Mouse (Mus musculus): ENCODE measurements around the gene Hoxd9. TPM values are rescaled to one million over a fixed set of nuclear protein-coding genes. Genes with fewer than 3 reads are reported as not detected.

Gene Hoxd9
- polyA plus RNA-seq, 1 experiment from 2014 or later: 0.52 TPM

GRCm38 (mm10) chr2:74747006-74747405 is 49.5 kb downstream of the Hoxd9 start:
- no peak for DNase-seq (ENCODE audit: low spot score)

DNA sequence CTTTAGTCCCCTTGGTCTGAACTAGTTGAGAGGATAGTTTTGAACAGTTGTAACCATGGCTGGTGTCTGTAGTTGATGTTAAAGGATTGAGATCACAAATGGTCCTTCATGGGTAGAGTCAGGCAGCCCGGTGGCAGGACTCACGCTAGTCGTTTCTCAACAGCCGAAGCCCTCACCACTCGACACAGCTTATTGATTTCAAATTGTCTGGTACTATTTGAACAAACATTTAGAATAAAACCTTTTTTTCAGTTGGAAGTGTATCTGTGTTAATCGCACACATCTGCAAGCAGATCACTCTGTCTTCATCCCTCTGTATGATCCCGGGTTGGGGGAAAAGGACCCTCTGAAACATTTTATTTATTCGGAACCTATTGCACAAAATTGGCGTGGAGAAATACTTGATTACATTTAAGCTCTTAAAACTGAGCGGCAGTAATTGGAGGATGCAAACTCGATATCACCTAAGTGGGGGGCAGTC is 50.2 kb downstream of the Hoxd9 start:
- DNase-seq (ENCODE audit: low spot score): no peak

DNA sequence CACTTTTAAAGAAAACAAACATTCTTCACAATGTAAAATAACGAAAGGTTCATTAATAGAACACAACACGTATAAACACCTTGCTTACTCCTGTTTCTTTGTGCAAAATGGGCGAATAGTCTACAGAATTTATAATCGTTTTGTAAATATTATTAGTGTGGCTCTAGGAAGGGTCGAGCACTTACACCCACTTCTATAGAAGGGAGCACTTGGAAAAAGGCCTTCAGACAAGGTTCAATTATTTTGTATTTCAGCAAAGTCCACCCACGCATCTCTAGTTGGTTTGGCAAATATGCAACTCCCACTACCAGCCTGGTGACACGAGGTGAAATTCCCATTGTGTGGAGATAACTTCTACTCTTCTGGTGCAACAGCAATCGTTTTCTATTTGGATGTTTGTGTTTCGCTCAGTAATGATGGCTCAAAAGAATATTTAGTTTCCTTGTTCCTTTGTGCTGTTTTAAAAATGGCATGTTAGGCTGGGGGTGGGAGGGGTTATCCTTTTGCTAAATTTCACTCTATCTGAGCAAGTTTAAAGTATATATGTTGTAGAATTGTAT is 51.0 kb downstream of the Hoxd9 start:
- no peak for DNase-seq (ENCODE audit: low spot score)

- DNase-seq (ENCODE audit: low spot score): peak; percentile 31
These were observed 52.0 kb downstream of the Hoxd9 start for GRCm38 (mm10) chr2:74749337-74750121.

MicroRNAs encoded within 50 kb of the gene (microRNA counts, 519-probe panel; counts per million panel counts)
- 473 counts per million, percentile 71 among the panel's probes with 10 or more counts for microRNA mmu-miR-10b

Small RNAs within 50 kb of the gene (microRNA-seq; reads per million reads assigned to microRNA genes)
- gene Gm44463 (ENCODE audit: borderline number of aligned reads): not detected
- 2,899 reads per million, percentile 80 among the genes with 10 or more reads in this experiment for gene Mir10b (ENCODE audit: borderline number of aligned reads)

Other genes with a start within 250 kb of the Hoxd9 start
- gene Lnpk, start 118.3 kb upstream of the Hoxd9 start, polyA plus RNA-seq (2015; fragmentation: Nextera tagmentation; extraction: Ambion mirVana): 26.0 and 32.7 TPM in 2 replicates
- not detected in 2 replicates for gene Evx2, start 38.2 kb upstream of the Hoxd9 start, polyA plus RNA-seq (2015; fragmentation: Nextera tagmentation; extraction: Ambion mirVana)
- not detected in 2 replicates for gene Hoxd13, start 29.4 kb upstream of the Hoxd9 start, polyA plus RNA-seq (2015; fragmentation: Nextera tagmentation; extraction: Ambion mirVana)
- not detected in 2 replicates for gene Hoxd12, start 22.7 kb upstream of the Hoxd9 start, polyA plus RNA-seq (2015; fragmentation: Nextera tagmentation; extraction: Ambion mirVana)
- not detected in 2 replicates for gene Hoxd11, start 18.2 kb upstream of the Hoxd9 start, polyA plus RNA-seq (2015; fragmentation: Nextera tagmentation; extraction: Ambion mirVana)
- gene Hoxd10, start 5.8 kb upstream of the Hoxd9 start, polyA plus RNA-seq (2015; fragmentation: Nextera tagmentation; extraction: Ambion mirVana): 0.14 TPM in 1 of 2 replicates, not detected in the other
- gene Hoxd8, start 6.9 kb downstream of the Hoxd9 start, polyA plus RNA-seq (2015; fragmentation: Nextera tagmentation; extraction: Ambion mirVana): 0.72 and 0.73 TPM in 2 replicates
- 0.10 and 0.37 TPM in 2 replicates for gene Hoxd3, start 14.2 kb downstream of the Hoxd9 start, polyA plus RNA-seq (2015; fragmentation: Nextera tagmentation; extraction: Ambion mirVana)
- 0.17 TPM in 1 of 2 replicates, not detected in the other for gene Hoxd4, start 14.2 kb downstream of the Hoxd9 start, polyA plus RNA-seq (2015; fragmentation: Nextera tagmentation; extraction: Ambion mirVana)
- not detected in 2 replicates for gene Gm28230, start 29.0 kb downstream of the Hoxd9 start, polyA plus RNA-seq (2015; fragmentation: Nextera tagmentation; extraction: Ambion mirVana)
- not detected in 2 replicates for gene Hoxd1, start 65.3 kb downstream of the Hoxd9 start, polyA plus RNA-seq (2015; fragmentation: Nextera tagmentation; extraction: Ambion mirVana)
- 92.9 and 95.3 TPM in 2 replicates for gene Mtx2, start 128.1 kb downstream of the Hoxd9 start, polyA plus RNA-seq (2015; fragmentation: Nextera tagmentation; extraction: Ambion mirVana)